Mouse (Mus musculus): ENCODE measurements around the gene Tmem253. TPM values are rescaled to one million over a fixed set of nuclear protein-coding genes. Genes with fewer than 3 reads are reported as not detected.
A peak's percentile ranks its signal among the peaks of the same experiment; 100 is the strongest.

Tmem253 gene
- total and polyA plus RNA-seq, 2 experiments from 2014 or later, result 0.18 to 0.57 TPM

DNA sequence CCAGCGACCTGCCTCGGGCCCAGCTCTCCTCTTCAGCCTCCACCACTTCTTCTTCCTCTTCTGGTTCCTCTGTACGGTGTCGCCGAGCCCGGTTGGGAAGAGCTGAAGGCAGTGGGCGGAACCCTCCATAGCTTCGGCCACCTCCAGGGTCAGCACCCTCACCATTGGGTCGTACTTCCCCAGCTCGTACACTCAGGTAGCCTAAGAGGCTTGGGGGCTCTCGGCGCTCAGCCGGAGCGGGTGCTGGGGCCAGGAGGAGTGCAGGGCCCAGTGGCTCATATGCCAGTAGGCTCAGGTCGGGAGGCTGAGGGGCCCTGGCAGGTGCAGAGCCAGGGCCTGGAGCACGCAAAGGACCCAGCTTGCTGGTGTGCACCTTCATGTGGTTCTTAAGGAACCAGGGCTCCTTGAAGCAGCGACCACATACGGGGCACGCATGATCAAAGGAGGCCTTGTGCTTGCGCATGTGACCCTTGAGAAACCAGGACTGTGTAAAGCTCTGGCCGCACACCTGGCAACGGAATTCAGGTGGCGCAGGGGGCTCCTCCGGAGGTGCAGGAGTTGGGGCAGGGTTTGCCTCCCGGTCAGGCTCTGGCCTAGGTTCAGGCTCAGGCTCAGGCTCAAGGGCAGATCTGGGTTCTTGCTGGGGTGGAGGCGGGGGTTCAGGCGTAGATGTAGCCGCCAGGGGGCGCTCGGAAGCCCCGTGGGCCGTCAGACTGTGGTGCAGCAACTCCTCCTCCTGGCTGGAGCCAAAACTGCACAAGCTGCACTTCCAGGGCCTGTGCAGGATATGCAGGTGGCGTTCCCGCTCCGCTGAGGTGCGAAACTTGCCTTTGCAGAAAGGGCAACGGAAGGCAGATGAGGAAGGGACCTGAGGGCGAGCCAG, 6.9 kb upstream of the Tmem253 start:
- Histone ChIP-seq H3K27ac (ENCODE audit: low read depth) (peak overlapping the region; percentile 40; the same call in 1 of the 2 replicates), H3K4me3 (ENCODE audit: low read depth, low read length) (no peak overlapping the region), H3K4me1 (ENCODE audit: control insufficient read depth, insufficient read depth) (peaks cover 20% of the 10 kb centered on the region), H3K9me3 (replicated peaks; ENCODE audit: control insufficient read depth, low read length) (no peaks in the 10 kb centered on the region), H3K27me3 (ENCODE audit: control insufficient read depth, insufficient read depth, low read length) (no peaks in the 10 kb centered on the region), H3K36me3 (replicated peaks; ENCODE audit: control insufficient read depth, insufficient read depth, low read length) (peaks cover 50% of the 10 kb centered on the region), H3K9ac (replicated peaks; ENCODE audit: low read depth, low read length) (no peak overlapping the region), H3K4me2 (ENCODE audit: low read depth, low read length) (no peak overlapping the region)
- ATAC-seq (ENCODE audit: insufficient read depth, low read depth) (peak; percentile 73), DNase-seq (ENCODE audit: low spot score) (peak; percentile 73)
- WGBS, result 54% methylated on average over 38 of the region's 38 CpGs
- TF ChIP-seq EP300 (IDR thresholded peaks at IDR 0.05; ENCODE audit: low read depth) (no peak), CTCF (IDR thresholded peaks at IDR 0.05; ENCODE audit: low read depth) (peak; percentile 99)

DNA sequence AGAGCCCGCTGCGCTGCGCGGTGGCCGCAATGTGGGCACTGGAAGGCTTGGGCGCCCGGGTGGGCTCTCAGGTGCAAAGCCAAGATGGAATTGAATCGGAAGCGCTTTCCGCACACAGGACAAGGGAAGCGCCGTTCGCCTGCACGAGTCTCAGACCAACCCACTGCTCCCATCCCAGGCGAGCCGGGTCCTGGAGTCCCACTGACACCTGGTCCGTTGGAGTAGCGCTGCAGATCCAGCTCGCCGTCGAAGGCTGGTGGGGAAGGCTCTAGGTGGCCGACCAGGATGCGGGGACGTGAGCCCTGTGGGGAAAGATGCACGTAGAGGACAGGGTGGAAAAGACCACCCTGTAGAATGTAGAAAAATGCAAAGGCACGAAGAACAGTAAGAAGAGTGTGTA, 6.1 kb upstream of the Tmem253 start:
- Histone ChIP-seq H3K4me2 (ENCODE audit: low read depth, low read length) (no peak overlapping the region), H3K36me3 (replicated peaks; ENCODE audit: control insufficient read depth, insufficient read depth, low read length) (peaks cover 42% of the 10 kb centered on the region), H3K27ac (ENCODE audit: low read depth) (no peak overlapping the region; the same call in 1 of the 2 replicates), H3K4me1 (ENCODE audit: control insufficient read depth, insufficient read depth) (peaks cover 23% of the 10 kb centered on the region), H3K4me3 (ENCODE audit: low read depth, low read length) (no peak overlapping the region), H3K27me3 (ENCODE audit: control insufficient read depth, insufficient read depth, low read length) (no peaks in the 10 kb centered on the region), H3K9ac (replicated peaks; ENCODE audit: low read depth, low read length) (no peak overlapping the region), H3K9me3 (replicated peaks; ENCODE audit: control insufficient read depth, low read length) (no peaks in the 10 kb centered on the region)
- TF ChIP-seq EP300 (IDR thresholded peaks at IDR 0.05; ENCODE audit: low read depth) (no peak), CTCF (IDR thresholded peaks at IDR 0.05; ENCODE audit: low read depth) (no peak)
- no peak for DNase-seq (ENCODE audit: low spot score)
- no peak for ATAC-seq (ENCODE audit: insufficient read depth, low read depth)
- 64% methylated on average over 26 of the region's 26 CpGs for WGBS

DNA sequence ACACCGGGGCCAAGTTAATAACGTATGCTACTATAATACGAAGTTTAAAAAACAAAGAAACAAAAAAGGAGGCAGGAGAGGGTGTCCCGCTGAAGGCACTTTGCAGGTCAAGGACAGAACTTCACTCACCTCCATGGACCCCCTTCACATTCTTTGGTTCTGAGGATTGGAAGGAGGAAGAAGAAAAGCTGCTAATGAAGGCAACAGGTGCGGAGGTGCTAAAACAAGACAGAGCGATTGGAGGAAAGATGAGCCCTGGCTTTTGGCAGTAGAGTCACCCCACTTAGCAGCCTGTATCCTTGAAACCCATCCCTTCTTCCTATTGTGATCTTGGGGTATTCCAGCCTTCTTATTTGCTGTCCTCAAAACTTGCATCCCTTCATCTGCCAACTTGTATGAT, 5.6 kb upstream of the Tmem253 start:
- peaks cover 23% of the 10 kb centered on the region for H3K4me1 ChIP-seq (ENCODE audit: control insufficient read depth, insufficient read depth)

DNA sequence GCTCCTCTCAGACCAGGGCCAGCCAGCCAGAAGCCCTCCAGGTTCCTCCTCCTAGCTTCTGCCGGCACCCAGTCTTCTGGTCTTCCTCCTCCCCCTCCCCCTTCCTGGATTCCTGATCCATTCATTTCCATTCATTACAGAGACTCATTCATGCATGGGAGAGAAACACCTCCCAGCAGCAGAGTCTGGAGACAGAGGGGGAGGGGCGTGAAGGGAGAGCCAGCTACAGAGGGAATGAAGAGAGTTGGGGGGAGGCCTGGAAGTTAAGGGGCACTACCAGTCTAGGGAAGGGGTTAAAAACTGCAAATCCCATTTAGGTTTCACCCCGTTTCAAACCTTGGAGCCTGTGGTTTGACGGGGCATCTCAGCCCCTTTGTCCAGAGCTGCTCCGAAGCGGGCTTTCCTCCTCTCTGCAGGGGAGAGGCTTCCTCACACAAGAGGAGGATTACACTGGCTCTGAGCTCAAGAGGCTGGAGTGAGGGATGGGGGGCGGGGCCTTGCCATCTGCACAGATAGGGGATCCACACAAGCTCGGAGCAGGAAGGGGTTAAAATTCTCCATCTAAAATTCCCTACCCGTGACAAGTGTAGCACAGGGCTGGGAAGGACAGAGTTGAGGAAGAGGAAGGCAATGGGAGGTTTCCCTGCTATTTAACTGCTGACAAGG, 4.9 kb upstream of the Tmem253 start:
- no peak for ATAC-seq (ENCODE audit: insufficient read depth, low read depth)
- Histone ChIP-seq H3K27me3 (ENCODE audit: control insufficient read depth, insufficient read depth, low read length) (no peaks in the 10 kb centered on the region), H3K36me3 (replicated peaks; ENCODE audit: control insufficient read depth, insufficient read depth, low read length) (peaks cover 34% of the 10 kb centered on the region), H3K4me2 (ENCODE audit: low read depth, low read length) (peak overlapping the region; percentile 20), H3K9ac (replicated peaks; ENCODE audit: low read depth, low read length) (0 out of 2 replicates have a peak overlapping the region, but pooled peaks have one; percentile 21), H3K9me3 (replicated peaks; ENCODE audit: control insufficient read depth, low read length) (no peaks in the 10 kb centered on the region), H3K4me3 (ENCODE audit: low read depth, low read length) (no peak overlapping the region), H3K4me1 (ENCODE audit: control insufficient read depth, insufficient read depth) (peaks cover 27% of the 10 kb centered on the region), H3K27ac (ENCODE audit: low read depth) (no peak overlapping the region)
- 10% methylated on average over 9 of the region's 9 CpGs for WGBS
- DNase-seq (ENCODE audit: low spot score), result peak; percentile 31
- TF ChIP-seq CTCF (IDR thresholded peaks at IDR 0.05; ENCODE audit: low read depth), result no peak
- no peak for TF ChIP-seq EP300 (IDR thresholded peaks at IDR 0.05; ENCODE audit: low read depth)

More for the DNA sequence above, 5.6 kb upstream of the Tmem253 start:
- Histone ChIP-seq H3K4me2 (ENCODE audit: low read depth, low read length) (no peak overlapping the region), H3K27me3 (ENCODE audit: control insufficient read depth, insufficient read depth, low read length) (no peaks in the 10 kb centered on the region), H3K27ac (ENCODE audit: low read depth) (no peak overlapping the region), H3K9ac (replicated peaks; ENCODE audit: low read depth, low read length) (no peak overlapping the region), H3K4me3 (ENCODE audit: low read depth, low read length) (no peak overlapping the region), H3K9me3 (replicated peaks; ENCODE audit: control insufficient read depth, low read length) (no peaks in the 10 kb centered on the region), H3K36me3 (replicated peaks; ENCODE audit: control insufficient read depth, insufficient read depth, low read length) (peaks cover 37% of the 10 kb centered on the region)
- TF ChIP-seq EP300 (IDR thresholded peaks at IDR 0.05; ENCODE audit: low read depth) (no peak), CTCF (IDR thresholded peaks at IDR 0.05; ENCODE audit: low read depth) (no peak)
- DNase-seq (ENCODE audit: low spot score) (no peak), ATAC-seq (ENCODE audit: insufficient read depth, low read depth) (no peak)
- 86% methylated on average over 6 of the region's 6 CpGs for WGBS

DNA sequence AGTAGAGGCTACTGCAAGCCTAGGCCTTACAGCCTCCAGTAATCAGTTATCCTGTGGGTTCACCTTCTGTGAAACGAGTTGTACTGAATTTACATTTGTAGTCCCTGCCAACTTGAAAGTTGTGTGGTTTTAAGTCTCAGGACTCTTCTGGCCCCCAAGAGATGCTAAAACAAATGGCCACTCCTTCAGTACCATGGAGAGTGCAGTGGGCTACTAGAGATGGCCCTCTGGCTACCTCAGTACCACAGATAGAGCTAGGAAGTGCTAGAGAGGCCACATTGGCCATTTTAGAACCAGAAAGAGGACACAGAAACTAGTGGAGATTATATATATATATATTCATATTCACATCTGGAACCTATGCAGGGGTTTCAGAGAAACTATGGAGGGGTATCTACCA, 3.8 kb upstream of the Tmem253 start:
- no peak overlapping the region for H3K4me2 ChIP-seq (ENCODE audit: low read depth, low read length)
- DNase-seq (ENCODE audit: low spot score) (no peak), ATAC-seq (ENCODE audit: insufficient read depth, low read depth) (no peak)
- 61% methylated on average over 1 of the region's 1 CpGs for WGBS
- H3K9me3 ChIP-seq (replicated peaks; ENCODE audit: control insufficient read depth, low read length), result no peaks in the 10 kb centered on the region
- peaks cover 23% of the 10 kb centered on the region for H3K36me3 ChIP-seq (replicated peaks; ENCODE audit: control insufficient read depth, insufficient read depth, low read length)
- TF ChIP-seq CTCF (IDR thresholded peaks at IDR 0.05; ENCODE audit: low read depth) (no peak), EP300 (IDR thresholded peaks at IDR 0.05; ENCODE audit: low read depth) (no peak)
- no peak overlapping the region for H3K9ac ChIP-seq (replicated peaks; ENCODE audit: low read depth, low read length)
- no peak overlapping the region for H3K27ac ChIP-seq (ENCODE audit: low read depth)
- H3K4me1 ChIP-seq (ENCODE audit: control insufficient read depth, insufficient read depth), result peaks cover 31% of the 10 kb centered on the region
- no peak overlapping the region for H3K4me3 ChIP-seq (ENCODE audit: low read depth, low read length)
- H3K27me3 ChIP-seq (ENCODE audit: control insufficient read depth, insufficient read depth, low read length), result no peaks in the 10 kb centered on the region
